Mouse (Mus musculus): ENCODE data around the gene Cfap44.
"Not testable (repeated sequence)": the region's sequence is repeated elsewhere in the genome, so short reads cannot be mapped to it uniquely, and the experiment has no call there.

Cfap44 gene

DNA sequence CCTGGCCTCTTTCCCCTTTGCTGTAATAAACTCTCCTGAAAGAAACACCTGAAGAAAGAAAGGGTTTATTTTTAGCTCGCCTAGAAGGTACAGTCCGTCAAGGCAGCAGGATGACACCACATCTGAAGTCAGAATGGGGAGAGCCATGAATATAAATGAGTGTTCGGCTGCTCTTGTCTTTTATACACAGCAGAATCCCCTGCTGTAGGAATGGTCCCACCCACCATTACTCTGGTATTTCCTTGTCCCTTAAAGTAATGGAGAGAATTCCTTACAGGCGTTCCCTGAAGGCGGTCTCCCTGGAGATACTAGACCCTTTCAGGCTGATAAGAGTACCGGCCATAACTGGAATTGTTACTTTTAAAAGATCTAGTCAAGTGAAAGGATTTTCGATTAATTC lies 35.4 kb downstream of the Cfap44 start:
- DNase-seq = no peak

DNA sequence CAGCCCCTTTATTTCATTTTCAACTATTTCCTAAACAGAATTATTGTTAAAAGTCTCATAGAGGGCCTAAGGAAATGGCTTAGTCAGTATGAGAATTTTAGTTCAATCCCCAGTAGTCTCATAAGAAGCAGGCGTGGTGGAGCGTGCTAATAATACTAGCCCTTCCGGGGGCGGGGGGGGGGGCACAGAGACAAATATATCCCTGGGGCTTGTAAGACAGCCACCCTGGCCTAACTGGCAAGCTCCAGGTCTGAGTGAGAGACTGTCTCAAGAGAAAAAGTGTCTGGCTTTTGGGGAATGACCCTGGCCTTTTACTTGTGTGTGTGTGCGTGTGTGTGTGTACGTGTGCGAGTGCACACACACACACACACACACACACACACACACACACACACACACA lies 40.3 kb downstream of the Cfap44 start:
- no peak for DNase-seq

DNA sequence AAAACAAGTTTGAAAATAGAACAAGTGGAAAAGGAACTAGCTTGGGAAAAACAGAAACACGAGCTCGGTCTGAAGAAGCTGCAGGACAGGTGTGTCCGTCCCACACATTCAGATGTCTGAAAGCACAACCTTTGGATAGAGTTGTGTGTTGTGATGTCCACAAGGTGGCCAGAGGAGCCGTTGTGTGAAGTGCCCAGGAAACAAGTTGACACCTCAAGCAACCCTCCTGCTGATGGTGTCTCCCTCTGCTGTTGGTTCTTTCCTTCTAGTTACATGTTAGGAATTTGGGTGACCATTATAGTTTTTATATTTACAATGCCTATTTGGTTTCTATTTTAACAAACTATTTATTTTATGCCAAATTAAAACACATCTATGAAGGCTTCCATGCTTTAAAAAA lies 40.9 kb downstream of the Cfap44 start:
- no peak for DNase-seq

DNA sequence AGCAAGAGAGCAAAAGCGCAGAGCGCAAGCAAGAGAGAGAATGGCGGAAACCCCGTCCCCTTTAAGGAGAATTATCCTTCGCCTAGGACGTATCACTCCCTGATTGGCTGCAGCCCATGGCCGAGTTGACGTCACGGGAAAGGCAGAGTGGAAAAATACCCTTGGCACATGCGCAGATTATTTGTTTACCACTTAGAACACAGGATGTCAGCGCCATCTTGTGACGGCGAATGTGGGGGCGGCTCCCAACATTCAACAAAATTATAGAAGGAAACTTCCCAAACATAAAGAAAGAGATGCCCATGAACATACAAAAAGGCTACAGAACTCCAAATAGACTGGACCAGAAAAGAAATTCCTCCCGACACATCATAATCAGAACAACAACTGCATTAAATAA lies 47.3 kb downstream of the Cfap44 start:
- DNase-seq = not testable (repeated sequence)

DNA sequence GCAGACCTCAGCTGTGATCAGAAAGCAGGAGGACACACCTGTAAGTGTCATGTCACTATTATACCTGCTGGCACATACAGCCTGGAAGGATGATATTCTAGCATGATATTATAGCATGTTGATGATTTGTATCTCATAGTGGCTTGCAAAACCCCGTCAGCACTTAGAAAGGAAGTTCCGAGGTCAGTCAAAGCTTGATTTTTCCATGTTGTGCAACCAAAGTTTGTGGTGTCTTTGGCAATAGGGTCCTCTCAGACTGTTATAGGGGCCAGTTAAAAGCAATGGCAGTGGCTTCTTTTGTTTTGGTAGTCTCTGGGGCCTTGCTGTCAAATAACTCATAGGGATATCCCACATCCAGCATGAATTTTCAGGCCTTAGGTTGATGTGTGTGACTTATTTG lies 63.3 kb downstream of the Cfap44 start:
- no peak for DNase-seq

DNA sequence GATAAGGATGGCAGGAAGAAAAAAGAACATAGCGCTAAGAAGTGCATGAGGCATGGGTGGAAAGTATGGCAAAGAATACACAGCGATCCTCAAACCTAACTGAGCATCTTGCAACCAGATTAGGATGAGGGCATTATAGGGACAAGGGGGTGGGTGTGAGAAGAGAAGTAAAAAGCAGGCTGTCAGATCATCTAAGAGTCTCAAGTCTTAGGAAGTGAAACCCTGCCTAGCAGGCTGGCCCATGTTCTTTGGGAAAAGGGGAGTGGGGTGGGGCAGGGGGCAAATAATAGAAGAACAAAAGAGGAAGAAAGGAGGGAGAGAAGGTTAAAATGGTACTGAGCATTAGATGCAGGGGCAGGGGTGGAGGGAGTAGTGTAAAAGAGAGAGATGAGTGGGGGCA lies 64.2 kb downstream of the Cfap44 start:
- DNase-seq = no peak

DNA sequence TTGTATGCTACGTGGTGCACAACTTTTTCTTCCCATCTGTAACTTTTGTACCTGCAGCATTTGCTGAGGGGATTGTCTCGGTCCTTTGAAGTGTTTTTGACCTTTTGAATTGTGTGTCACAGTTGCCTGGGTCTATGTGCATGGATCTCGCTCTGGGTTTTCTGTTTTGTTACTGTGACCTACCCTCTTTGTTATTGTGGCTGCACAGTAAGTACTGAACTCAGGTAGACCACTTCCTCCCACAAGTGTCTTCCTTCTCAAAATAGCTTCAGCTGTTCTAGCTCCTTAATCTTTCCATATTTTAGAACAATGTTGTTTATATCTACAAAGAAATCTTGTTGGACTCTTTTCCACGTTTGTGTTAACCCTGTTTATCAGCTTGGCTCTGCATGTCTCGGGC lies 66.3 kb downstream of the Cfap44 start:
- no peak for DNase-seq

DNA sequence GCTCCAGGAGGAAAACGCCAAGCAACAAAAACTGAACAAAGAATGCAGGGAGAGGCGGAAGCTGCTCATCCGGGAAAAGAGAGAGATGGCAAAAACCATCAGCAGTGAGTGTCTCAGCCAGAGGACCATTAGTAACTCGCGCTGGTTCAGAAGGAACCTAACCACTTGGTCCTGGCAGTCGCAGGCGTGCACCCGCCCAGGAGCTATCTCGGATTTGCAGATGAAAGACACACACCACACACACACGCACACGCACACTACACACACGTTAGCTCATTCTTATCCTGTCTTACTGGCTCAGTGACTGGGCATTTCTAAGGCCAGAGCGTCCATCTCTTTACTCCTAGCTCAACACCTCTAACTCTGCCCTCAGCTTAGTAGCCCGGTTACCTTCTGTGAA lies 80.7 kb downstream of the Cfap44 start:
- DNase-seq = no peak

DNA sequence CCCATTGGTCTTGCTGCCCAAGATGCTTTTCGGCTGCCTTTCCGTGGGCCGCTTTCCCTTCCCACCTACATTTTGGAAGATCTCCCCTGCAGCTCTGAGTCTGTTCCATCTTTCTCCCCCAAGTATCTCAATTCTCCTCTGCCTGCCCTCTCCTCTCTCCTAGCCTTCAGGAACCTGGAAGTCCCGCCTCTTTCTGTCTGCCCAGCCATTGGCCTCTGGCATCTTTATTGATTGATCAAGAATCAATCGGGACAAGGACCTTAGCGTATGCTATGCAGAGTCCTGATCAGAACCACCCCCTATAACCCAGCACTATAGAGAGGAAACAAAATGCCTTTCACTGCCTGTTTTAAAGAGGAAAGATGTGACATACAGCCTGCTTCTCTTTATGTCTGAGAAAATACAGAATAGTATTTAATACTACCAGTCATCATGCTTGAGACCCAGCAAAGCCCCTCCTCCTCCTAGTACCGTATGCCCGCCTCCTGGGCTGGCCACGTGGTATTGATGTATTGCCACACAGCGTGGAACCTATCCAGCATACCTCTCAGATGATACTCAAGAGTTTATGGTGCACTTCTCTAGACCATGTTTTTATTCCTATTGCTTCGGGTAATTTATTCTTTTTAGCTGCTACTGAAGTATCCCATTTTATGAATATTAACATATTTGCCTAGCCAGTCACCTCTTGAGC lies 81.2 kb downstream of the Cfap44 start:
- DNase-seq = peak; percentile 33

DNA sequence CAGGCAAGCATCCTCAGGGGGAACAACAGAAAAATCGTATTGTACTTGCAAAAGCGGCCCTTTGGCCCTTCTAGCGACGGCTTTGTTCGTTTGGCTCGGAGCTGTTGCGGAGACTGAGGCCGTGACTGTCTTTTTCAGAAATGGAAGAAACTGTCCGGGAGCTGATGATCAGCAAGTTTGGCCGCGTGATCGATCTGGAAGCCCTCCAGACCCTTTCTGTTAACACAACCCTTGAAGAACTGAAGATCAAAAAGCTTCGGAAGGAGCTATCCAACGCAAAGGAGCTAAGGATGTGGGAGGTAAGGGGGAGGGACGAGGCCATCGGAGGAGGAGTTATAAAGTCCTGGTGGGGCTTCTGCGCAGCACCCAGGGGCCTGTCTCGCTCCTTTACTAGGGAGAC lies 84.2 kb downstream of the Cfap44 start:
- DNase-seq = no peak

DNA sequence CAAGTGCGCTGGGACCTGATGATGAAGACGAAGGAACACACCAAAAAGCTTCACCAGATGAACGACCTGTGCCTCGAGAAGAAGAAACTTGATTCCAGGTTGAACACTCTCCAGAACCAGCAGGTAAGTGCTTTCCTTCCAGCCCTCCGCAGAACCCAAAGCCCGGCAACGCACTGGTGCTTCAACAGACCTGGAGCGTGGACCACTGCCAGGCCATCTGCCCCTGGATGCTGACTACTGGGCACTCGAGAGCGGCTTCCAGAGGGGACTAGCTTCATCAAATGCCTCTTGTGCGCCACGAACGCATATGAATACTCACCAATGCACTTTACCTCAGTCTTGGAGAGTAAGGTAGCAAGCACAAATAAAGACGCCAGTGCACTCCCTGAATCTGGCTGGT lies 85.3 kb downstream of the Cfap44 start:
- DNase-seq = no peak

DNA sequence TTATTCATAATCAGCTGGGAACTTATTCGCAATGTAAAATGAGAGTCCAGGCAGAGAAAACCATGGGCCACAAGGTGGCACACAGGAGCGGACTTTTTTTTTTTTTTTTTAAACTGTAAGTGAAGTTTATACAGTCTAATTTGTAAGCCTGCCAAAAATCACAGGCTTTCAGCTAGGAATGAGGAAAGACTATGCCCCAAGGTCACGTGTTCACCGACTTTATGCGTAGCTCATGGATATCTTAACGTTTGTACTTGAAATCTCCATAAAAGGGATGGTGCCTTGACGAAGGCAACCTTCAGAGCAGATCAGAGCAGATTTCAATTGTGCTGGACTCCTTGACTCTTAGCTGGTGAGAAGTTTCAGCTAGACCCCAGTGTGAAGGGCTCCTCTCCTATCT lies 86.0 kb downstream of the Cfap44 start:
- peak; percentile 56 for DNase-seq

DNA sequence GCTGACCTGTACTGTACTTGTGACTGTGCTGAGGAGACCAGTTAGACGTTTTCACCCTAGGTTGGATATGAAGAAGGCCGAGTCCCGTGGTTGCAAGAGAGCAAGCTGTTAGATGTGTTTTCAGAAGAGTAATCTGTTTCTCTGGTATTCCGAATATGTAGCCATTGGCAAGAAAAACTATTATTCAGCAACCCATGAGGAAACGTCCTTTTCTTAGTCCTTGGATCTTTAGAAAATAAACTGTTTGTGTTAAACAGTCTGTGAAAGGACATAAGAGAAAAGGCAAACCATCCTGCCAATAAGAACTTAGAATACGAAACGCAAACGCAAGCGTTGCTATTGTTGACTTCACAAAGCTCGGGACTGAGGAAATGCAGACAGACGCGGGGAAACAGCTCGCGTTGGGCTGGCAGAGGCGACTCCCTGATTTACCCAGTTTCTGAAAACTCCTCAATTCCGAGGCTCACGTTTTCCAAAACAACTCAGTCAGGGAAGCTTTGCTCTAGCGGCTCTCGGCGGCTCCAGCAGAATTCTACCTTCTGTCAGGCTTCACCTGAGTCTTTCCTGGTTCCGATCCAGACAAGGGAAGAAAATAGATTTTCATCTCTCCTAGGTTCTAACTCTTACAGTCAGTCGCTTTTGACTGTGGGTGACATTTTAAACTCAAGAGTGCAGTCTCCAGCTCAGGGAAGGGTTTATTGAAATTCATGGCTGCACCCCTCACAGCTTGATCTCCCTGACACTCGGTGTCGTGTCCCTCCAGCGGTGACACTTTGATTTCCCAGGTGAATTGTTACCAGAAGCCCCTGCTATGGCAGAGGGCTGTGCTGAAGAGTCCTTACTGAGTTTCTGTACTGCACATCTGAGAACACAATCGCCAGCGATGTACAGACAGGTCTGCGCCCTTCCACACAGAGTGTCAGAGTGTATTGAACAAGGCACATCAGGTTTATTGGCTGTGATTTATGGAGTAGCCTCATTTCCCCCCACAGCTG lies 87.3 kb downstream of the Cfap44 start:
- DNase-seq = no peak

DNA sequence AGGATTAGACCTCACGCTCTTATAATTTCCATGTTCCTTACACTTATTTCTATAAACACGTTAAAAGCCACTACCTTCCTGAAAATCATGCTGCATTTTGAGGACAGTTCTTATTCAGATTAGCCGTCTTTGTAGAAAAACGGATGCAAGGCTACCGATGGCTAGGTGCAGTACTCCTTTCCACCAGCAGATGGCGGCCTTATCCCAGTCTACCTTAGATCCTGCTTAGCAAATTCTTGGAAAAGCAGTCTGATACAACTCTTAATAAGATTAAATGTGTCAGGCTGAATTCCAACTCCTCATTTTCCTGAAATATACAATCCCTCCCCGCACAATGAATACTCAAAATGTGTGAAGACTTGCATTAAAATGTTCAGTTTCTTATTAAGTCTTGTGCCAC lies 89.5 kb downstream of the Cfap44 start:
- peak; percentile 88 for DNase-seq

DNA sequence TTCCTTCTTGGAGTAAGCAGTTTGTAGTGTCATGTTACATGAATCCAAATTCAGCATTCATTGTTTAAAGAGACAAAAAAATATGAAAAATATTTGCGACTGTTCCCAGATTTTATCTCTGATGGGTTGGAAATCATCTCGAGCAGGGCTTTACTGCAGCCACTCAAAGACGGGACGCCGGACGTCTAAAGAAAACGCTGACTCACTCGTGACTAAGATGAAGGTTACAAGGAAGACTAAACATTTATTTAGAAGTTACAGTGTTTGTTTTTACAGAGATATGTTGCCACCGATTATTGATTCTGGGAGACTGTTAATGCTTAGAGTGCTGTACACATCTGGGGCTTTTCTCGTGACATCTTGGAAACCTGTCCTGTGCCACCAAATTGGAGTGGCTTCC lies 90.2 kb downstream of the Cfap44 start:
- no peak for DNase-seq

DNA sequence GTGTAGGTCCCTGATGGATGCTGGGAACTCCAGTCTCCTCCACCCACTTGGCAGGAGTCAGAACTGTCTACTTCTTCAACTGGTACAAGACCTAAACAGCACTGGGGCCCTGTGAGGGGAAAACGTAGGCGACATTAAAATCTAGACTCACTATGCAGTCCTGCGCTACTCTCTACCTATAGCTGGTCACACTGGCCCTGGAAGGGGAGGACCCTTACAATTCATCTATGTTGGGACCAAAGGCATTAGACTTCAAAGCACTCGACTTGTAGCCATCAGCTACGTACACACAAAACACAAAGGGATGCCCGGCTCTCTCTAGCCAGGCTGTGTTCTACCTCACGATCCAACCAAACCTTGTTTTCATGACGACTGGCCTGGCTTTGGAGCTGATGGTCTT lies 91.1 kb downstream of the Cfap44 start:
- no peak for DNase-seq

DNA sequence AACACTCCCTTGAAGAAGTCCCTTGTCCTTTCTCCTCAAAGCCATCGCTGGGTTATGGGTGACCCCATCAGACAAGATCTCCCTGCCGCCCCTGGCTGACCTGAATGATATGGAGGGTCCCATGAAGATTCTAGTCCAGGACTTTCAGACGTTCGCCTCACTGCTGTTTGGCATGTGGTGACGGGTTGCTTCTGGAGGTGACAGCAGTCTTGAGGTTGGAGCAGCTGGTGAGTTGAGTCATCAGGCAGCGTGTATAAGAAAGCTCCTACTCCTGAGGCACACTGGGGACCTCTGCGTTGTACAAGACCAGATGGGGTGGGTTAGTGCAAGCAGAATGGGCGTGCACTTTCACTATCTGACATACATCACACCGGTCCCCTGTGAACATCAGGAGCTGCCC lies 92.0 kb downstream of the Cfap44 start:
- no peak for DNase-seq

DNA sequence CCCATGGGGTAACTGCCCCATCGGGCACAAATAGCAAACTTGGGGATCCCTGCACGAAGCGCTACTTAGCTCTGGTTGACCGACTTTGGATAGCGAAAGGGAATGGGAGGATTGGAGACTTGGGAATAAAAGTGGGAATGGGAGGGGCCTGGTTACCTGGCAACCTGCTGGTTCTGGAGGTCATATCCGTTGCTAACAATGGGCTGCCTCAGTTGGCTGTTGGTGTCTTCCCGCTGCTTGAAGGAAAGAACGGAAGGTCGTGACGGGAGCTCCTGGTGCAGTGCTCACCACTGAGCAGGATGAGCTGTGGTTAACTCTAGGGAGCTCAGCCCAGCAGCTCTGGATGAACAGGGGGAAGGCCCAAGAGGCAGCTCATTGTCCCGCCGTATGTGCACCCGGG lies 92.6 kb downstream of the Cfap44 start:
- no peak for DNase-seq

DNA sequence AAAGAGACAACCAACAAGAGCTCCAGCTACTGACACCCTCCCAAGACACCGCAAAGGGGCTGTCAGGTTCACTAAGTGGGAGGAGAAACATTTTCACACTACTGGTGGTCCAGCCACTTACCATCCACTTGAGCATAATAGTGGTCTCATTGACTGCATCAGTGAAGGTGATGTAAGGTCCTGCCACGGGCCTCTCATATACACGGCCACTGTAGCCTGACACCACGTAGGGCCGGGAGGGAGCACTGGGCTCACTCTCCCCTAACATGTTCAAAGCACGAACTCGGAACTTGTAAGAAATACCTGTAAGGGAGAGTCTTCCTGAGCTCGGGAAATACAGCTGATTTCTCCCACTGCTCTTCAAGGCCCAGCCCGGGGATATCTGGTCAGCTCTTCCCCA lies 96.5 kb downstream of the Cfap44 start:
- DNase-seq = no peak

DNA sequence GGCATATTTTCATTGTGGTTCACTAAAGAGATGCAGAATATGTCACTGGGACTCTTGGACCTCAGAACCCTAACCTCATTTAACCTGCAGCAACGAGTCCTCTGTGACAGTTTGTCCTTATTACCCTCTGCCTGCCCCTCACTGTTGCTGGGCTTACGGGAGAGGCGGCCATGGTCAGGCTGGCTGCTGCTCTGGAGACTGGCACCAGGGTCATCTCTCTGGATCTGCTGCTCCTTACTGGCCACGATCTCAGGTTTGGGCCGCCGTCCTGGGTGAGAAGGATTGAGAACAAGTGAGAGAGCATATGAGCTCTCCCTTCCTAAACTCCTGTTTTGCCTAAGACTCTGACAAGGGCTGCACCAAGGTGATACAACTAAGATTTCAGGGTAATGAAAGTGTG lies 97.6 kb downstream of the Cfap44 start:
- no peak for DNase-seq

DNA sequence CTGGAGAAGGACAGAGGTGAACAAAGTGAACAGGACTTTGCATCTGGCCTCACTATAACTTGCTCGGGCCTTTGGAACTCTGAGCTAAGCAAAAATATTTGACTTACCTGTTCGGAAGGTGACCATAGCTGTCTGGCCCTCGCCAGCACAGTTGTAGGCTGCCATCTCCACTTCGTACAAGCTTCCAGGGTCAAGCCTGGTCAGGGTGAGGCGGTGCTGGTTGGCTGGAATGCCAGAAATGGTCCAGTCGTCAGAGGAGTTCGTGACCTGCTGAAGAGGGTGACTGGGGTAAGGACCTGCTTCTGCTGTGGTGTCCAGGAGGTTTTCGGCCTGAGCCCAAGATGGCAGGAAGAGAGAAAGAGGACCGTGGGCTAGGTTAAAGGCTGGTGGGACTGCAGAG lies 98.1 kb downstream of the Cfap44 start:
- DNase-seq = no peak

DNA sequence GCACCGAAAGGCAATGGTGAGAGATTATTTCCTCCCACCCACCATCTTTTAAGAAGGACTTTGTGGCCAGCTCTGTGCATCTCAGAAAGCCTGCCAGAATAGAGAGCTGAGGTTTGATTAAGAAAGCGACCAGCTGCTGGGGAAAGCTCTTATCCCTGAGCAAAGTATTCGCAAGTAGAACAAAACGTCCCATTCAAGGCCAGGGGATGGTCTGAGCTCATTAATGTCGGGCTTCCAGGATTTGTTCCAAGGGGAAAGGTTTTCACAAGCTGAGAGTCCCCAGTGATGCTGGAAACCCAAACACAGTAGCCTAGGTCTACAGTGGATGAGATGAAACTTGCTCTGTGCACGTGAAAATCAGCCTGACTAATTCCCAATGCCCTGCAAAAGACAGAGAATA lies 99.3 kb downstream of the Cfap44 start:
- peak; percentile 65 for DNase-seq

DNA sequence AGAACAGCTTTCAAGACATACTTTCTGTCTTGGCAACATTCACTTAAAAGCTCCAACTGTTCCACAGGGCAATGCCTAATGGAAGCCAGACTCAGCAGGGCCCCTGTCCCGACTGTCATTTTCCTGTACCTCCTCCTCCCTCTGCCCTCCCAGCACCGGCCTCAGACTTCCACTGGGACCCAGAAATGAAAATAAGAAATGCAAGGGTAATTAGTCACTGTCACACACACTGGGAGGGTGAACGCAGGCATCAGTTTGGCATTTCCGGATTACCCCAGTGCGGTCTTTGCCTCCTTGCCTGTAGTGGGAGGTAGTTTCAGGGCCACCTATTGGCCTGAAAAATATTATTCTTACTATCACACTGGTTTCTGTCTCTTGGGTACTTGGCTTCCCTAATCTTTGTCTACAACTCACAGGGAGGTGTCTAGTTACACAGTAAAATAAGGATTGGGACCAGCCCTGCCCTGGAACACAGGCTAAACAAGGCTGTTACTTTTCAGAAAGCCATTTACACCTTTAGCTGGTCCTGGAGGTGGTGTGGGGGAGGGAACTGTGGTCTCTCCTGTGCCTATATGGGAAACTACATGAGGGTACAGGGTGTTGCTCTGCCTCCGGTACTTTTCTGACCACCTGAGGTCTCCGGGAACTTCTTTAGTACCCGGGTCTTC lies 100.0 kb downstream of the Cfap44 start:
- no peak for DNase-seq

DNA sequence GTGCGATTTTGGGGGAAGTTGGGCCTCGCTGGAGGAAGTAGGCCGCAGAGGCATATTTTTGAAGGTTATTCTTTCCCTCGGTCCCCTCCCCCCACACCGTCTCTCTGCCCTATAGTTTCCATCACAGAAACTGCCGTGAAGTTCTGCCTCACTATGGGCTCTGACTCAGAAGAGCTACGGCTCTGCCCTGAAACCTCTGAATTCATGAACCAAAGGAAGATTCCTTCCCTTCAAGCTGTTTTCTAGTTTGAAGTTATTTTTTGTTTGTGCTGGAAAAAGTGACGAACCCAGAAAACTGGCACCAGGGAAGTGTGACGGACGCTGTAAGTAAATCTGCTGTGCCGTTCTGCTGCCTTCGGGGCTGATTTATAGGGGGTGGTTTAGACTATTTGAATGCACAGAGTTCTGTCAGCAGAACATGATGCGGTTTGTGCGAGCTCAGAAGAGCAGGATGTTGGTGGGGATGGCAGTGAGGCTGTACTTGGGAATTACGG lies 102.4 kb downstream of the Cfap44 start:
- no peak for DNase-seq
